Comparison of ENCODE assay signal across 11 mouse cellular contexts in the genomic region with DNA sequence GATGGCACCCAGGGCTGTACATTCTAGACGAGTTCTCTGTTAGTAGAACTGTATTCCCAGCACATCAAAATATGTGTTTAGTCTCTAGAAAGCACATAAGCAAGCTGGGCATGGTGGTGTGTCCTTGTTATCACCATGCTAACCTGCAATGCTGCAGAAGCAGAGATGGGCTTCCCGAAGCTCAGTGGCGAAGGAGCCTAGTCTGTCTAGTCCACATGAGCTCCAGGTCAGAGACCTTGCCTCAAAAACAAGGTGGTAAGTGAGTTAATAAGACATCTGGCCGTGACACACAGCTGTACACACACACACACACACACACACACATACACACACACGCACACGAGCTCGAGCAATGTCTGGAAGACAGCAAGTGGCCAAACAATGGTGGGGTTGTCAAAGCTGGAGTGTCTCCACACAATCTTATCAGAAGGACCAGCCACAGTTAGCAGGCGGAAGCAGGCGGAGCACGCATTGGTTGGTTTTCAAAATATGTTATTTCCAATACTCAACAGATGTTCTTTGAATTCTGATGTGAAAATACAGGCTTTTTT.
DNase-seq lines count a peak whose midpoint lies in the region; ATAC-seq and TF ChIP-seq lines count a peak whose summit lies in the region.
"Had no signal": no experiment of that assay in that cellular context is flagged by ENCODE, and none has a peak within 500 bp of the region (broad histone marks: within the 10 kb centered on the region; RNA-seq: fewer than 3 reads in every experiment).

No protein-coding gene starts in this region.

- no peak for TF ChIP-seq CTCF in lung, postnatal 0 days (IDR thresholded peaks at IDR 0.05)

- WGBS in lung, postnatal 0 days = 36% methylated on average over 10 of the region's 10 CpGs

- peak; percentile 60 for ATAC-seq in lung, postnatal 0 days
- ATAC-seq in hematopoietic stem cell, adult 5-6 weeks (replicated peaks in 1 of 2; ENCODE audit: insufficient read depth in 1 of 2, low FRiP score in 2 of 2, low TSS enrichment in 1 of 2, low read depth in 1 of 2, poor library complexity in 2 of 2, severe bottlenecking in 2 of 2) = peak; percentile 54 to 61; a peak in 2 of 4 replicates
- ATAC-seq in cerebellum, adult (ENCODE audit: insufficient number of reproducible peaks, low FRiP score, low TSS enrichment) = no peak

- no peak overlapping the region for H3ac ChIP-seq in myocyte (ENCODE audit: control insufficient read depth, insufficient read length)

- no peak for DNase-seq in lung, postnatal 0 days (ENCODE audit: low spot score)
- DNase-seq in lung, postnatal 25 days (ENCODE audit: low spot score) = no peak
- DNase-seq in heart, adult 11 months = peak; percentile 96
- DNase-seq in thymus, postnatal 36 days = no peak
- no peak for DNase-seq in adrenal gland, adult 18-20 months (ENCODE audit: low spot score in 2 of 2)
- DNase-seq: kidney, postnatal 10 days had no signal

- no peak overlapping the region for H3K9ac ChIP-seq in lung, postnatal 0 days (replicated peaks; ENCODE audit: low read depth)
- H3K9ac ChIP-seq: lung, embryonic 15.5 days had no signal

- TF ChIP-seq EP300 in lung, postnatal 0 days (IDR thresholded peaks at IDR 0.05) = no peak

- no peaks in the 10 kb centered on the region for H3K4me1 ChIP-seq in lung, postnatal 0 days (ENCODE audit: insufficient read depth, low read depth, low read length)

- TF ChIP-seq POLR2A in myocyte (IDR thresholded peaks at IDR 0.05; ENCODE audit: insufficient read length, low read depth) = no peak

- H3K79me2 ChIP-seq in myocyte (ENCODE audit: control insufficient read depth, insufficient read depth) = no peaks in the 10 kb centered on the region

- no peaks in the 10 kb centered on the region for H3K36me3 ChIP-seq in lung, postnatal 0 days (ENCODE audit: insufficient read depth, low read length)
- no peaks in the 10 kb centered on the region for H3K36me3 ChIP-seq in myocyte (ENCODE audit: control insufficient read depth, insufficient read depth)
- H3K36me3 ChIP-seq: G1E; lung, embryonic 15.5 days had no signal

- H3K4me2 ChIP-seq in lung, postnatal 0 days (replicated peaks; ENCODE audit: low read depth, low read length) = no peak overlapping the region
- H3K4me2 ChIP-seq in myocyte (ENCODE audit: low read depth) = peak overlapping the region; percentile 65
- H3K4me2 ChIP-seq: lung, embryonic 15.5 days had no signal

- H3K27ac ChIP-seq in lung, postnatal 0 days (ENCODE audit: low read length) = no peak overlapping the region

- no peaks in the 10 kb centered on the region for H3K9me3 ChIP-seq in lung, postnatal 0 days (ENCODE audit: low read length)
- H3K9me3 ChIP-seq: lung, embryonic 15.5 days had no signal

- no peak overlapping the region for H3K4me3 ChIP-seq in lung, postnatal 0 days (ENCODE audit: low read depth, low read length)
- no peak overlapping the region for H3K4me3 ChIP-seq in myocyte
- H3K4me3 ChIP-seq: lung, embryonic 15.5 days had no signal

- H3K27me3 ChIP-seq in lung, postnatal 0 days (replicated peaks; ENCODE audit: insufficient read depth, low read length) = no peaks in the 10 kb centered on the region
- H3K27me3 ChIP-seq in myocyte (ENCODE audit: control insufficient read depth, insufficient read depth, insufficient read length) = no peaks in the 10 kb centered on the region

TF ChIP-seq in myocyte, 11 proteins besides CTCF, POLR2A, EP300 and RAD21:
- TF ChIP-seq MYOD1 (IDR thresholded peaks at IDR 0.05; ENCODE audit: control insufficient read depth in 1 of 3, insufficient read length in 2 of 3, low read depth in 2 of 3) = peak in 2 of 3 experiments; percentile 63 to 71
- no peak for TF ChIP-seq MAX (IDR thresholded peaks at IDR 0.05; ENCODE audit: low read depth)
- TF ChIP-seq SRF (IDR thresholded peaks at IDR 0.05; ENCODE audit: control insufficient read depth, insufficient read length, low read depth) = no peak
- peak in 2 of 3 experiments; percentile 45 to 54 for TF ChIP-seq MYOG (IDR thresholded peaks at IDR 0.05; ENCODE audit: control insufficient read depth in 1 of 3, insufficient read depth in 1 of 3, insufficient read length in 2 of 3, low read depth in 2 of 3)
- no peak for TF ChIP-seq USF1 (IDR thresholded peaks at IDR 0.05; ENCODE audit: low read depth)
